8 mouse cellular contexts compared by ENCODE assay signal in the genomic region with DNA sequence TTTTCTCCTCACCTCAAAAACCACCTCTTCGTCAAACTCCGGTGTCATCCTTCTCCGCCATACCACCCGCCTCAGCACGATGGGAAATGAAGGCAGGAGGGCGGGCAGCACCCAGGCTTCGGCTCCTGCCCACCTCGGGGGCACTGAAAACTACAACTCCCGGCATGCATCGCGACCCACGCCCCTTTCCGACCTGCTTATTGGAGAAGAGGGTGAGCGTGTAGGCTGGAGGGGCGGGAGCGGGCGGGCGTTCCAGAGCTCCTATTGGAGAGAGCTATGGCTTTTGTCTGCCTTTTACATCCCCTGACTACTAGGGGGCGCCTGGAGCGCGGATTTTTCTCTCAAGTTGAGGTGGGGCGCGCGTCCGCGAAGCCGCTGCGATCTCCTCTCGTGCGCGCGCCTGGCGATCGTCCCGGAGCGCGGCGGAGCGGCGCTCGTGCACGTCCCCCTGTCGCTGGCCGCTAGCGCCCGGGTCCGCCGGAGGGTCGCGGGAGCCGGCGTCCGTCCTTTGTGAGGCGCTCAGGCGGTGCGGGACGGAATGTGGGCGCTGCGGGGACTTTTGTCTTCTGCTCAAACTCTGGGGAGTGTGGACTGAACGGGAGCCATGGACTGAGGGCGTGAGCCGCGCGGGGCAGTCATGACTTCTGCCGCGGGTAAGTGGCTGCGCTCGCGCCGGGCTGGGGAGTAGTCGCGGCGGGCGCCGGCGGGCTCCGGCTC. TPM values are rescaled to one million over a fixed set of nuclear protein-coding genes. Genes with fewer than 3 reads are reported as not detected.
A peak's percentile ranks its signal among the peaks of the same experiment; 100 is the strongest.
DNase-seq lines count a peak whose midpoint lies in the region; ATAC-seq and TF ChIP-seq lines count a peak whose summit lies in the region.

Gene Vezt (minus strand): TSS at position 160 of the 717 bp plus-strand sequence.
Gene Fgd6 (plus strand): TSS at position 344 of the 717 bp plus-strand sequence.

- H3K4me1 ChIP-seq in G1E (ENCODE audit: insufficient read depth, low read depth, low read length): peaks cover 25% of the 10 kb centered on the region
- peaks cover 18% of the 10 kb centered on the region for H3K4me1 ChIP-seq in forebrain, embryonic 16.5 days (replicated peaks; ENCODE audit: control insufficient read depth, insufficient read depth, low read length)
- H3K4me1 ChIP-seq in lung, embryonic 14.5 days (ENCODE audit: insufficient read depth): peaks cover 6% of the 10 kb centered on the region; the same call in 1 of the 2 replicates
- H3K4me1 ChIP-seq in olfactory bulb, adult 2 months (ENCODE audit: control insufficient read depth, insufficient read depth, low read length): no peaks in the 10 kb centered on the region
- H3K4me1 ChIP-seq in thymus, adult 2 months (replicated peaks; ENCODE audit: control insufficient read depth, insufficient read depth, low read length): peaks cover 5% of the 10 kb centered on the region

- H3K9me3 ChIP-seq in G1E (replicated peaks): no peaks in the 10 kb centered on the region
- H3K9me3 ChIP-seq in forebrain, embryonic 16.5 days (ENCODE audit: control insufficient read depth, low read length): no peaks in the 10 kb centered on the region
- no peaks in the 10 kb centered on the region for H3K9me3 ChIP-seq in lung, embryonic 14.5 days (ENCODE audit: low read depth, low read length)

- no peak for TF ChIP-seq POLR2A in olfactory bulb, adult 2 months (IDR thresholded peaks at IDR 0.05; ENCODE audit: insufficient read depth, low read depth, low read length)
- peak; percentile 58; the same call in 1 of the 2 replicates for TF ChIP-seq POLR2A in thymus, adult 2 months (IDR thresholded peaks at IDR 0.05; ENCODE audit: control insufficient read depth, extremely low read depth, insufficient read depth, low read length, poor library complexity)

- no peaks in the 10 kb centered on the region for H3K27me3 ChIP-seq in G1E (ENCODE audit: insufficient read depth, low read length)
- no peaks in the 10 kb centered on the region for H3K27me3 ChIP-seq in forebrain, embryonic 16.5 days (replicated peaks; ENCODE audit: control insufficient read depth, insufficient read depth, low read length)
- no peaks in the 10 kb centered on the region for H3K27me3 ChIP-seq in lung, embryonic 14.5 days (ENCODE audit: insufficient read depth, low read length)
- no peaks in the 10 kb centered on the region for H3K27me3 ChIP-seq in thymus, adult 2 months (ENCODE audit: control insufficient read depth, insufficient read depth, low read length)

- WGBS in forebrain, embryonic 16.5 days: under 1% methylated on average over 69 of the region's 77 CpGs
- under 1% methylated on average over 76 of the region's 77 CpGs for WGBS in lung, embryonic 14.5 days
- WGBS in olfactory bulb, adult 2 months: under 1% methylated on average over 77 of the region's 77 CpGs
- under 1% methylated on average over 77 of the region's 77 CpGs for WGBS in thymus, adult 2 months

- peak; percentile 89 for DNase-seq in G1E (ENCODE audit: low spot score)
- peak; percentile 100 for DNase-seq in cerebellum, adult 18-20 months
- peak; percentile 99 to 100 for DNase-seq in heart, postnatal 36 days
- peak; percentile 98 to 99 for DNase-seq in layer of hippocampus, adult 2 months (ENCODE audit: low spot score in 2 of 2)
- DNase-seq in lung, embryonic 14.5 days: peak; percentile 100
- DNase-seq in thymus, adult 2 months: peak; percentile 99

- peak within 1 kb of the TSS; percentile 47 for H3K27ac ChIP-seq in forebrain, embryonic 16.5 days (ENCODE audit: low read length)
- H3K27ac ChIP-seq in layer of hippocampus, adult 2 months: peak within 1 kb of the TSS; percentile 92
- peak within 1 kb of the TSS; percentile 58 for H3K27ac ChIP-seq in lung, embryonic 14.5 days (ENCODE audit: low read depth)
- H3K27ac ChIP-seq in olfactory bulb, adult 2 months (ENCODE audit: insufficient read depth, low read depth, low read length): peak within 1 kb of the TSS; percentile 46; the same call in 1 of the 2 replicates
- no peak within 1 kb of the TSS for H3K27ac ChIP-seq in thymus, adult 2 months (ENCODE audit: control insufficient read depth, insufficient read depth, low read length)

- no peak for TF ChIP-seq CTCF in G1E (IDR thresholded peaks at IDR 0.05; ENCODE audit: low read depth, low read length)
- TF ChIP-seq CTCF in layer of hippocampus, adult 2 months (conservative IDR thresholded peaks at IDR 0.05): peak; percentile 97
- peak; percentile 69 for TF ChIP-seq CTCF in lung, embryonic 14.5 days (IDR thresholded peaks at IDR 0.05; ENCODE audit: low read depth)
- peak; percentile 16; the same call in 1 of the 2 replicates for TF ChIP-seq CTCF in olfactory bulb, adult 2 months (IDR thresholded peaks at IDR 0.05; ENCODE audit: insufficient read depth, low read depth, low read length)
- TF ChIP-seq CTCF in thymus, adult 2 months (IDR thresholded peaks at IDR 0.05; ENCODE audit: borderline replicate concordance, control insufficient read depth, extremely low read depth, insufficient read depth, low read length, poor library complexity): peak; percentile 74

- peak within 1 kb of the TSS; percentile 97 for H3K4me2 ChIP-seq in forebrain, embryonic 16.5 days (ENCODE audit: low read length)
- peak within 1 kb of the TSS; percentile 85 for H3K4me2 ChIP-seq in lung, embryonic 14.5 days

- peak; percentile 91 for ATAC-seq in G1E (ENCODE audit: extremely low read depth, insufficient number of reproducible peaks, low FRiP score, poor library complexity, severe bottlenecking)
- ATAC-seq in forebrain, embryonic 16.5 days: peak; percentile 99
- peak; percentile 99 for ATAC-seq in lung, embryonic 14.5 days (ENCODE audit: insufficient read depth)

- H3K9ac ChIP-seq in forebrain, embryonic 16.5 days (replicated peaks; ENCODE audit: low read depth, low read length): peak within 1 kb of the TSS; percentile 93
- H3K9ac ChIP-seq in lung, embryonic 14.5 days: peak within 1 kb of the TSS; percentile 79

- peak within 1 kb of the TSS; percentile 92 for H3K4me3 ChIP-seq in G1E (ENCODE audit: low read depth, low read length)
- H3K4me3 ChIP-seq in forebrain, embryonic 16.5 days (replicated peaks; ENCODE audit: low read length): peak within 1 kb of the TSS; percentile 84
- peak within 1 kb of the TSS; percentile 74 for H3K4me3 ChIP-seq in layer of hippocampus, adult 2 months
- H3K4me3 ChIP-seq in lung, embryonic 14.5 days (ENCODE audit: low read depth, low read length): peak within 1 kb of the TSS; percentile 89
- peak within 1 kb of the TSS; percentile 89 for H3K4me3 ChIP-seq in olfactory bulb, adult 2 months (ENCODE audit: insufficient read depth, low read depth, low read length)
- peak within 1 kb of the TSS; percentile 72 for H3K4me3 ChIP-seq in thymus, adult 2 months (ENCODE audit: control insufficient read depth, insufficient read depth, low read length)

- intact Hi-C loops in heart, postnatal 36 days (cut with DNase I): loop anchor here (1.0 to 5.0 kb wide), 4 partner anchors 80 to 161 kb away; partner anchors contain the start of gene Ndufa12

- peaks cover 15% of the 10 kb centered on the region for H3K36me3 ChIP-seq in G1E (replicated peaks)
- no peaks in the 10 kb centered on the region; the same call in 1 of the 2 replicates for H3K36me3 ChIP-seq in forebrain, embryonic 16.5 days (ENCODE audit: control insufficient read depth, insufficient read depth)
- 0 out of 2 replicates have a peak, but pooled peaks cover 4% of the 10 kb centered on the region for H3K36me3 ChIP-seq in lung, embryonic 14.5 days (ENCODE audit: insufficient read depth)
- H3K36me3 ChIP-seq in thymus, adult 2 months (ENCODE audit: control insufficient read depth, insufficient read depth, low read length): no peaks in the 10 kb centered on the region

RNA-seq across cellular contexts. Expression of gene Vezt, which starts in this region (rescaled TPM):
- total RNA-seq in G1E (2014; fragmentation: Nextera tagmentation) (30.6 and 35.7 TPM in 2 replicates), G1E (2017) (13.2 and 13.4 TPM in 2 replicates)
- polyA plus RNA-seq in G1E (2012): 2.9 and 3.5 TPM in 2 replicates
- 67.1 and 71.4 TPM in 2 replicates for polyA plus RNA-seq in forebrain, embryonic 16.5 days (2015; fragmentation: Nextera tagmentation; extraction: Ambion mirVana)
- total RNA-seq in heart, postnatal 36 days (2021): 10 to 100 TPM; 42.8 to 43.2 TPM
- 10 to 100 TPM; 58.6 to 69.4 TPM for total RNA-seq in layer of hippocampus, adult 2 months (2021)
- polyA plus RNA-seq in lung, embryonic 14.5 days (2014; fragmentation: Nextera tagmentation; extraction: Ambion mirVana): 29.3 and 30.0 TPM in 2 replicates
- 98.6 TPM in 1 of 2 replicates, not detected in the other for polyA plus RNA-seq in olfactory bulb, adult 2 months (2012; ENCODE audit: insufficient read depth, insufficient read length, low replicate concordance, missing spikeins)
- polyA plus RNA-seq in thymus, adult 2 months (2012; rRNA removed): 15.8 and 18.4 TPM in 2 replicates

RNA-seq across cellular contexts. Expression of gene Fgd6, which starts in this region (rescaled TPM):
- total RNA-seq in G1E (2014; fragmentation: Nextera tagmentation) (28.3 and 34.5 TPM in 2 replicates), G1E (2017) (7.4 and 7.5 TPM in 2 replicates)
- polyA plus RNA-seq in G1E (2012): 1.1 and 1.4 TPM in 2 replicates
- polyA plus RNA-seq in forebrain, embryonic 16.5 days (2015; fragmentation: Nextera tagmentation; extraction: Ambion mirVana): 1.6 and 1.8 TPM in 2 replicates
- total RNA-seq in heart, postnatal 36 days (2021): 1 to 10 TPM; 5.6 to 6.2 TPM
- 10 to 100 TPM; 10.6 to 12.3 TPM for total RNA-seq in layer of hippocampus, adult 2 months (2021)
- 3.3 and 3.6 TPM in 2 replicates for polyA plus RNA-seq in lung, embryonic 14.5 days (2014; fragmentation: Nextera tagmentation; extraction: Ambion mirVana)
- polyA plus RNA-seq in olfactory bulb, adult 2 months (2012; ENCODE audit: insufficient read depth, insufficient read length, low replicate concordance, missing spikeins): not detected in 2 replicates
- 1.7 and 2.0 TPM in 2 replicates for polyA plus RNA-seq in thymus, adult 2 months (2012; rRNA removed)
